Mouse (Mus musculus) heart, postnatal 36 days (tissue): Measurements from ENCODE around the gene Gm17617. TPM values are rescaled to one million over a fixed set of nuclear protein-coding genes. Genes with fewer than 3 reads are reported as not detected.

ENCODE experiments used
- total RNA-seq, 2 experiments: library from RNA; stranded (reverse); gene quantifications; 2 replicates each; pipeline ENCODE4 v1.2.3; 2021

The Gm17617 gene
- total RNA-seq, 2 experiments from 2014 or later, result not detected

Other genes with a start within 250 kb of the Gm17617 start
- under 1 TPM; 0.49 to 0.92 TPM for gene Unc5a, start 184.1 kb downstream of the Gm17617 start, total RNA-seq
- under 1 TPM; 0.72 to 0.87 TPM for gene Hk3, start 112.2 kb downstream of the Gm17617 start, total RNA-seq
- gene Uimc1, start 33.2 kb downstream of the Gm17617 start, total RNA-seq, result 10 to 100 TPM; 18.4 to 21.9 TPM
- 10 to 100 TPM; 17.4 to 23.6 TPM for gene Zfp346, start 28.2 kb downstream of the Gm17617 start, total RNA-seq
- under 1 TPM; 0.36 to 0.73 TPM for gene Fgfr4, start 19.1 kb upstream of the Gm17617 start, total RNA-seq
- 10 to 100 TPM; 57.8 to 62.0 TPM for gene Nsd1, start 76.2 kb upstream of the Gm17617 start, total RNA-seq
- 10 to 100 TPM; 46.7 to 52.5 TPM for gene Prelid1, start 187.0 kb upstream of the Gm17617 start, total RNA-seq
- gene Rab24, start 188.4 kb upstream of the Gm17617 start, total RNA-seq, result 10 to 100 TPM; 39.2 to 40.5 TPM
- under 1 TPM; 0.33 to 0.53 TPM for gene Mxd3, start 196.3 kb upstream of the Gm17617 start, total RNA-seq
- gene Lman2, start 229.2 kb upstream of the Gm17617 start, total RNA-seq, result 10 to 100 TPM; 47.7 to 48.1 TPM
- 1 to 10 TPM in 1 of 2 experiments, under 1 TPM in 1; 0.47 to 1.0 TPM for gene Rgs14, start 236.2 kb upstream of the Gm17617 start, total RNA-seq